Mouse (Mus musculus) ovary, postnatal 14 days (tissue): ENCODE measurements around the gene Tmem132b.

Source experiments
- DNase-seq: peaks from one replicate; pipeline ENCODE4 v3.0.0; 2022; ENCODE audit warnings: low spot score

Tmem132b gene

DNA sequence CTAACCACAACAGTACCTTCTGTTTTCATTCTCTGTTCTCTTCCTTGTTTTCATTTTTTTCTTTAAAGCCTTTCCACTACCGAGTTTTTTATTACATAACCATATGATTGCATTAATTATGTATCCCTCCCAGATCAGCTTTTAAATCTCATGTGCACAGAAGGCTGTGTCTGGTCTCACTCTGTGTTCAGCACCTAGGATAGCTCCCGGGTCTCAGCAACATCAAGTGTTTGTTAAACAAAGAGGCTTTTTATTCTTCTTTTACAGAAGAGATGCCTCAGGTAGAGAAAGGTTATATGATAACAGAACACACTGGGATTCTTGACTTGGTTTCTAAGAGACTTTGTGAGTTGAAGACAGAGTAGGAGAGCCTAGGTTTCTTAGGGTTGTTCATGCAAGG lies 241.2 kb downstream of the Tmem132b start:
- DNase-seq: no peak

DNA sequence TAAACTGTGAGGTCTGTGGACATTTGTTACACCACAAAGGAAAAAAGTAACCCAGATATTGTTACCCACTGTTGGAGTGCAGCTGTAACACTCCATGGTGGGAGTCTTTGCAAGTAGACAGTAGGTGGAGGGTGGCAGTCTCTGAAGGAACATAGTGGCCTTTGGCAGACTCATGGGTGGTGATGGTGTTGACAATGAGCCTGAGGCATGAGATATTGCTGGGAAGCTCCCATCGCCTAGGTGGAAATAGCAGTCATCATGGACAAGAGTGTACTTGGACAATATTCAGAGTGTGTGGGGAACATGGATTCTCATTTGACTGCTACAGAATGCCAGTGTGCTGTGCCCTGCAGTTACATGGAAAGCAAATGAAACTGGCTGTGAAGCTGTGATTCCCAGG lies 248.8 kb downstream of the Tmem132b start:
- no peak for DNase-seq

DNA sequence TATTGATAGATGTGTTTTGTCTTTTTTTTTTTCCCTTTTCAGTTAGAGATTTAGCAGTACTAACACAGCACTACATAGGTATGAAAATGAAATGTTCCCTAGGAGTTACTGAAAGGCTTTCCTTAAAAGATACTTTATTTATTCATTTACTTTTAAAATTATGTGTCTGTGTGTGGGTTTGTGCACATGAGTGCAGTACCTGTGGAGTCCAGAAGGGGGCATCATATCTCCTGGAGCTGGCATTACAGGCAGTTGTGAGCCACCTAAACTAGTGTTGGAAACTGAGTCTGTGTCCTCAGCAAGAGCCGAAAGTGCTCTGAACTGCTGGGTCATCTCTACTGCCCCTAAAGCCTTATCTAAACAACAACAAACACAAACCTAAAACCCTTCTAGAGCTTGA lies 261.1 kb downstream of the Tmem132b start:
- DNase-seq: no peak

DNA sequence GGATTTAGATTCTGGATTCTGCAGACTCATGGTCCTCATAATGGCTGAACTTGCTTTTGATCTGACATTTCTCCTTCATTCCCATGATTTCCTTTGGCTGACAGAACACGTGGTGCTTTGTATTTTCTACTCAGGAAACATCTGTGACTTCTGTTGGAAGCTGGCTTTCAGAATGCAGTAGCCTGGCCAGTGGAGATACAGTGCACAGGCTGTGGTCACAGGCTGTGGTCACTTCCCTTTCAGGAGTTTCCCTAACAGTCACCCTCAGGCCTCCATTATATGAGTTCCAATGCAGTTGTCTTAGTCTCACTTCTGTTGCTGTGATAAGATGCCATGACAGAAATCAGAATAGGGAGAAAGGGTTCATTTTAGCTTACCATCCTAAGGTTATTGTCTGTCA lies 262.7 kb downstream of the Tmem132b start:
- DNase-seq: no peak

DNA sequence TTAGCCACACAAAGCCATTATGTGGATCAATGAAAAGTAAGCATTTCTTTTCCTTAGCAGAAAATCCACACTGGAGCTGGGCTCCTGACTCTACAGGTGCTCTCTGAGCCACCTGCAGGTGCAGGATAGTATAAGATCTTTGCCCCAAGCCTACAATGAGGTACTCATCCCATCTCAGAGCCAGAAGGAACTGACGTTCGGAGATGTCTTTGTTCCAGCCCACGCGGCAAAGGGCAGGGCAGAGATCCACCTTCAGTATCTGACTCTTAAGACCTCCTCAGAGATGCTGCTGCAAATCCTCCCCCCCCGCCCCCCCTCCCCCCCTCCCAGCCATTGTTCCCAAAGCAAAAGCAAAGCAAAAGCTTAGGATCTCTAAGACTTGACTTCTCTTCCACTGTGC lies 268.0 kb downstream of the Tmem132b start:
- no peak for DNase-seq

DNA sequence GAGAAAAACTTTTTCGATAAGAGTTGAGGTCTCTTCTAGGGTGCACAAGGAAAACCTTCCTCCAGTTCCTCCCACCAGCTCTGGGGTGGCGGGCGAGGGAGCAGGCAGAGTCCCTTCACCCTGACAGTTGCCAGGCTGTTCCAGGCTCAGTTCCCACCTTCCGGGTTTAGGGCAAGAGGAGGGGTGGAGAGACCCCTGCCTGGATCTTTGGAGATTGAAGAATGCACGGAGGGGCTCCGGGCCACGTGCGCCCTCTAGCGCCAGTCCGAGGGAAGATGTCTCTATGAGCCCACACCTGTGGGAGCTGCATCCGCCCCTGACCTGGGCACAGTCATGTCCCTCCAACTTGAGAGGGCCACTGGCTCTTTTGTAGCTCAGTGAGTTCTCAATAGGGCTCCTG lies 268.5 kb downstream of the Tmem132b start:
- DNase-seq: no peak

DNA sequence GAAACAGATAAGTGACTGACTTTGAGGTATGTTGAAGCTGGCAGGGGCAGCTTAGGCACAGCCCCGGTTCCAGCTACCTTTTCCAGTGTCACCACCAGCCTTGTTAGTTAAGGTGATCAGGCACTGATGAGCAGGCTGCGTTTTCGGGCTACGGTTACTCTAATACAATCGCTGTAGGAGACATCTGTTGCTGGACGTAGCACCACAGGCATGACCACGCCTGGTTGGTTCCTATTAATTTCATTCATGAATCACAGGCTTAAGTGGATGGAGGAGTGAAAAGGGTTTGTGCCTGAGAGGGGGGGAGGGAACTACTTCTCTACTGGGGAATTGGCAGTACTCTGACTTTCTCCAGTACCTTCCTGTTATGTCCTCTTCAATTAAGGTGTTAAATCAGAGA lies 271.2 kb downstream of the Tmem132b start:
- no peak for DNase-seq

DNA sequence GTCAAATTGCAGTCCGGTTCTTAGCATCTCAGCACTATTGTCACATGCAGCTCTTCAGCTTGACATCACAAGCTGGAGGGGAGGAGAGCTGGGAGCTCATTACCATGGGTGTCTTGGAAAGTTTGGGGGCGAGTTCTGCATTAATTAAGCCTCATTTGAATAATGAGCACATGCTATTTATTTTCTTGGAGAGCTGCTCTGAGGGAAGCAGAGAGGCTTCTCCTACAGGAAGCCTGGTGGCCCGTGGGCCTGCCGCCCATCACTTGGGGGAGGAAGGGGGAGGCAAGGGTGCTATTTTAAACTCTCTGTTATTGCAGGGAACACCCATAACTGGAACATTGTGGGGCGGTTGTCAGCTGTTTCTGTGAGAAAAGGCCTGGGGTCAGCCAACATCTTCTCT lies 273.8 kb downstream of the Tmem132b start:
- no peak for DNase-seq

DNA sequence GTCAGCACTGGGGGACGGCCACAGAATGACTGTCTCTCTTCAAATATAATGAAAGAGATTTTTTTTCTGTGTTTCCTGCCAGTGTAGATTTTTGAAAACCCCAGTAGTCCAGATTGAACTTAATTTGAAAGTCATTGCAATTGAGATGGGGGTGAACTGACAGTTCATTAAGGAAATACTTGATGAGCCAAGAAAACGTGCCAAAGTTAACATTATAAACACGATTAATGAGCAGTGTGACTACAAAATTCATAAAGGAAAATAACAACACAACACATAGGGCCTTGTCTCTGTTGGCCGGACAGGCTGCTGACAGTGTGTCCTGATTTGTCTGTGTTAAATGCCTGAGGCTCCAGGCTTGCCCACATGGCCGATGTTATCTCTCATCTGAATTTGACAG lies 276.3 kb downstream of the Tmem132b start:
- DNase-seq: no peak

DNA sequence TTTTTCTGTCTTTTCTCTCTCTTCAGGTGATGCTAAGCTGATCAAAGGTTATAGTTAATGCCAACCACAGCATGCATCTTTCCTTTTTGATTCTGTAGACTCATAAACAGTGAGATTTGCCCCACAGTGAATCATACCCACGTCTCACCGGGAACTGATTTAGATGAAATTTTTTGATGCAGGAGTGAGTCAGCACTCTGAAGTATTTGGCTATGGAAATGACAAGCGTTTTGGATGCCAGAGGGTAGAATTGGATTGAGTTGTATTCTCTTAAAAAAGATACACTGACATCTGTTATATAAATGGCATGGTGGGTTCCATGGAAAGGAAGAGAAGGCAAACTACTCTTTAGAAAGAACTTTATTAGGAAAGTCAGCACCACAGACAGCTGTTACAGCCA lies 297.8 kb downstream of the Tmem132b start:
- DNase-seq: no peak

DNA sequence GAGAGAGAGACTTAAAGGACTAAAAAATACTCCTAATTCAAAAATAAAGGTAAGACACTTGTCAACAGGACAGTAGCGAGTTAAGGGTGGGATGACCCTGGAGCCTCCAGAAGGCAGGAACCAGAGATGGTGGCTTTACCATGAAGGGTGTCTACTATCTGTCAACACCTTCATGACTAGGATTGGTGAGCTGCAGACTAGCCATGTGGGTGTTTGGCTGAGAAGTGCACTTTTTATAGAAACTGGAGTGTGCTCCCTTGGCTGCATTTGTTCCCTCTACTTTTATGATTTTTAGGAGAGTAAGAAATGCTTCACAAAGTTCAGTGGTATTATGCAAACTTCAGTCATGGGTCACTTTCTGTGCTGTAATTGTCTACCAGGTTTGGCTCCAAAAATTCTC lies 304.3 kb downstream of the Tmem132b start:
- DNase-seq: no peak

DNA sequence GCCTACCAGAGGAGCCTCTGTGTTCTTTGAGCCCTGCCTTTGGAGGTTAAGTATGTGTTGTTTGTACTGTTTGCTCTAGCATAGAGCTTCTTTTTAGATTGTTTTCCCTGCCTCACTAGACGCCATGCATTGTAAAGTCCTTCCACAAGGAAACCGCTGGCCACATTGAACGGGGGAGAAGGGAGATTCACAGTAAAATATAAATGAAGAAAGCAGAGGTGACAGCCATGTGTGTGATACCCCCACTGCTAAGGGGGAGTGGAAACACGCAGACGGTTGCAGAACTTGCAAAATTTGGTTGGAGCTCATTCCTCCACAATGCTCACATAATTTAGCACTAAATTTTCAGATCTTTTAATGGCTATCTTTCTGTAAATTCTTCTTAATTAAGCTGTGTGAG lies 305.2 kb downstream of the Tmem132b start:
- DNase-seq: no peak
